Mouse (Mus musculus) retina, postnatal 7 days (tissue): ENCODE measurements around the gene 4933415A04Rik.

Experiments used
- DNase-seq: peaks from one replicate; pipeline ENCODE4 v3.0.0-alpha.2; 2012; ENCODE audit warnings: low read depth, low spot score

Gene 4933415A04Rik

DNA sequence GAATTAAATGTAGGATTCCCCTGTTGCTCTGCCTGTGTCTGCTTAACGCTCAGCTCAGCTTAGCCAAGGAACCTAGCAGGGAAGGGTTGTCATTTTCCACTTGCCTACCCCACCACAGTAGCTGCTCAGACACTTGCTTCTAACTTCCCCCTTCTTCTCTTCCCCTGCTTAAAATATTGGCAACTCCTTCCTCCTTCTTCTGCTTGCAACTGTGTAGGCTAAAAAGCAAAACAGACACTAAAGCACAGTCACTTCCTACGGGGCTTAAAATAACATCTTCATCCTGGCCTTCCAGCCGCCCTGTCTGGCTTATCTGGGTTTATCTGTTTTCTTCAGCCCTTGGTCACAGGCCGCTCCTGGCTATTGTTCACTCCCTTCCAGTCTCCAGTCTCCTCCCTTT, 45.7 kb downstream of the 4933415A04Rik start:
- DNase-seq: no peak

- no peak for DNase-seq
Measured at GRCm38 (mm10) chr11:43633165-43633564, 46.3 kb downstream of the 4933415A04Rik start.

- no peak for DNase-seq
Measured at GRCm38 (mm10) chr11:43633658-43634401, 47.0 kb downstream of the 4933415A04Rik start.

GRCm38 (mm10) chr11:43636761-43637160, 49.9 kb downstream of the 4933415A04Rik start:
- no peak for DNase-seq

DNA sequence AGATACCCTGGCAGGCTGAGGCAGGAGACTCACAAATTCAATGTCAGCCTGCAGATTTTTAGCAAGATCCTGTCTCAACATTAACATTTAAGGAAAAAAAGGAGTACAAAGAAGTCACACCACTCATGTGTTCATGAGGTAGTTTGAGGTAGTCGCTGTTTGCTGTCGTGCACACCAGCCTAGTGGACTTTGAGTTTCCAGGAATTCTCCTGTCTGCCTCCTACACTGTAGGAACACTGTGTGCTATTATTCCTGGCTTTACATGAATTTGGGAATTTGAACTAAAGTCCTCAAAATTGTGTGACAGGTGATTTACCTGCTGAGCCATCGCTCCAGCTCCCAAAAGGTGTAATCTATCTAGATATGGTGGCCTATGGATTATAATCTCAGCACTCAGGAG, 51.6 kb downstream of the 4933415A04Rik start:
- DNase-seq: no peak
